Mouse (Mus musculus) ES-Bruce4 (cell line): Measurements from ENCODE around the gene Nfib.

Source experiments
- CTCF ChIP-seq: IDR thresholded peaks from one replicate; pipeline ENCODE4 v1.8.1; 2011; ENCODE audit warnings: low read depth, low read length
- EP300 ChIP-seq: IDR thresholded peaks from 2 replicates; pipeline ENCODE4 v1.6.1; 2011; ENCODE audit warnings: low read depth, low read length; ENCODE audit not compliant: insufficient read depth

GRCm38 (mm10) chr4:82723048-82723447 lies 17.5 kb upstream of the Nfib start:
- no peak for TF ChIP-seq EP300
- TF ChIP-seq CTCF, result no peak
